Mouse (Mus musculus) small intestine, adult 2 months (tissue): Measurements from ENCODE around the gene Fam213a.

Experiments used
- CTCF ChIP-seq: fragments of 200-500 bp; IDR thresholded peaks from 2 replicates; pipeline ENCODE4 v1.5.1; 2012; ENCODE audit warnings: low read depth, mild to moderate bottlenecking, control low read depth, inconsistent platforms, low read length, moderate library complexity, mixed read lengths; ENCODE audit not compliant: insufficient replicate concordance, insufficient read length; ENCODE audit errors: extremely low read depth
- POLR2A ChIP-seq: fragments of 200-500 bp; IDR thresholded peaks from 2 replicates; pipeline ENCODE4 v1.6.1; 2012; ENCODE audit warnings: low read depth, mild to moderate bottlenecking, control low read depth, inconsistent platforms, low read length, moderate library complexity

DNA sequence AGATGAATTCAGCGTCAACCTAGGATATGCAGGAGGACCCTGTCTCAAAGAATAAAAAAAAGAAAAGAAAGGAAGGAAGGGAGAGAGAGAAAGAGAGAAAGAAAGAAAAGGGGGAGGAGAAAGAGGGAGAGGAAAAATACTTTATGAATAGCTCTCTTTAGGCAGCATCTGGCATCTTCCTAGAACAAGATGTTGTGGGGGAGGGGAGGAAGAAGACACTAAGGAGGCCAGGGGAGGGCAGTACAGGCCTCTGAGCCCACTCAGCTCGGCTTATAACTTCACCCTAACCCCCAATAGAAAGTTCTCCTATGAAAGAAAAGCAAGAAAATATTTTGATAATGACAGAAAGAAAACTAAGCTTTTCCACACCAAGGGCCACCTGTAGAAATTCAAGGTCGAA lies 56.0 kb downstream of the Fam213a start:
- no peak for TF ChIP-seq CTCF
- TF ChIP-seq POLR2A = no peak
